Mouse (Mus musculus) T-cell, adult 2 months (primary cell): ENCODE data around the gene Rpusd3.

Source experiments
- DNase-seq: peaks from one replicate; pipeline ENCODE4 v3.0.0; 2022; ENCODE audit warnings: low spot score

Rpusd3 gene

DNA sequence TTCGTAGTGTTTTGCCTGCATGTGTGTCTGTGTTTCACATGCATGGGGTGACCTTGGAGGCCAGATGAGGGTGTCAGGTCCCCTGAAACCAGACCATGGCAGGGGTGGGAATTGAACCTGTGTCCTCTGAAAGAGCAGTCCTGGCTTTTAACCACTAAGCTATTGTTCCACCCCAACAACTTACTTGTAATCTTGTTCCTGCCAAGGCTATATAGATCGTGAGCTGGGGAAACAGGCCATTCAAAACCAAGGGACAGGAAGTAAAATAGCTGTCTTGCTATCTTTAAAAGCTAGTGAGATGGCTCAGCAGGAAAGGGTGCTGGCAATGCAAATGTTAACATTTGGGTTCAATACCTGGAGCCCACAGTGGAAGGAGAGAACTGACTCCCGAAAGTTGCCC lies 10.8 kb upstream of the Rpusd3 start:
- DNase-seq = no peak

DNA sequence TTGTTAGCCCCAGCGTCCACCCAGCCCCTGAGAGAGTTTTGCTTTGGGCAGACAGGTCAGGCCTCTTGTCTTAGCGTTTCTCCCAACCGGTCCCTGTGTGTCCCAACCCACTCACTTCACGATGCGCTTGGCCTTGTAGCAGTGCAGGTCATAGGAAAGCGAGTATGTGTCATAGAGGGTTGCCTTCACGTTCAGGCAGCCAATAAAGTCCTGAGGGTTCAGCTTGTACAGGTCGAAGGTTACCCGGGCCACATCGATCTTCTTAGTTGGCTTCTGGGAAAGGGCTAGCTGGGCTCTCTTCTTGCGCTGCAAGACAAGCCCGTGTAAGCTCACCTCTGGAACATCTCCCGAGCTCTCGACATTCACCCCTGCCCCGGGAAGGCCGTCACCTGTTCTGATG lies 8.9 kb upstream of the Rpusd3 start:
- no peak for DNase-seq

DNA sequence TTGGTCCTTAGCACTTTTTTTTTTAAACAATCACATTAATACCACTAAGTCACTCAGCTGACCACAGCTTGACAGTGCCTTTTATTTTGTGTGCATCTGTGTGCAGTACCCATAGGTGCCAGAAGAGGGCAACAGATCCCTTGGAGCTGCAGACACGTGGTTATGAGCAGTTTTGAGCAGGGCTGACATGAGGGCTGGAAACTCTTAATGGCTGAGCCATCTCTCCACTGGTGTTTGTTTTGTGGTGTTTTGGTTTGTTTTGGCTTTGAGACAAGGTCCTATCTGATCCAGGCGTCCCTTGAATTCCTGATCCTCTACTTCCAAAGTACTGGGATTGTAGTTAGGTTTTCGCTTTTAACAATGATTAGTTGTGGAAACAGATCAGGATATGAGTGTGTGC lies 8.3 kb upstream of the Rpusd3 start:
- DNase-seq = peak; percentile 57

GRCm38 (mm10) chr6:113426696-113427095 lies 7.6 kb upstream of the Rpusd3 start:
- no peak for DNase-seq

GRCm38 (mm10) chr6:113424187-113424586 lies 5.0 kb upstream of the Rpusd3 start:
- no peak for DNase-seq

- no peak for DNase-seq
These were observed 3.9 kb upstream of the Rpusd3 start for GRCm38 (mm10) chr6:113423000-113423399.

GRCm38 (mm10) chr6:113418441-113419198 lies 520 bp downstream of the Rpusd3 start:
- DNase-seq = no peak

GRCm38 (mm10) chr6:113416416-113416815 lies 2.7 kb downstream of the Rpusd3 start:
- no peak for DNase-seq

- DNase-seq = no peak
These were observed 9.1 kb downstream of the Rpusd3 start for GRCm38 (mm10) chr6:113410001-113410400.

DNA sequence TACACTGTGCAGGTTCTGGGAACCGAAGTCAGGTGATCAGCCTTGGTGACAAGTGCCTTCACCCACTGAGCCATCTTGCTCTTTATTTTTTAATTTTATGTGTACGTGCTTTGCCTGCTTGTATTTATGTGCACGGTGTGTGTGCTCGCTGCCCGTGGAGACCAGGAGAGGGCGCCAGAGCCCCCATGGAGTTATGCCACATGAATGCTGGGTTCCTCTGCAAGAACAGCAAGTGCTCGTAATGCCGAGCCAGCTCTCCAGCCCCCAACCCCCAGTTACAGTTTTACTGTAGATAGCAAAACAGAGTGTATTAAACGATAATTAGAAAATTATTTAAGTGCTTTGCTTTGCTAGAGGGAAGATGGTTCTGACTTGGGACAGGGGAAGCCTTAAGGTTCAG lies 12.5 kb downstream of the Rpusd3 start:
- no peak for DNase-seq

- DNase-seq = no peak
These were observed 13.7 kb downstream of the Rpusd3 start for GRCm38 (mm10) chr6:113405483-113405882.

- DNase-seq = no peak
These were observed 14.3 kb downstream of the Rpusd3 start for GRCm38 (mm10) chr6:113404649-113405448.

- no peak for DNase-seq
These were observed 17.0 kb downstream of the Rpusd3 start for GRCm38 (mm10) chr6:113402094-113402493.

DNA sequence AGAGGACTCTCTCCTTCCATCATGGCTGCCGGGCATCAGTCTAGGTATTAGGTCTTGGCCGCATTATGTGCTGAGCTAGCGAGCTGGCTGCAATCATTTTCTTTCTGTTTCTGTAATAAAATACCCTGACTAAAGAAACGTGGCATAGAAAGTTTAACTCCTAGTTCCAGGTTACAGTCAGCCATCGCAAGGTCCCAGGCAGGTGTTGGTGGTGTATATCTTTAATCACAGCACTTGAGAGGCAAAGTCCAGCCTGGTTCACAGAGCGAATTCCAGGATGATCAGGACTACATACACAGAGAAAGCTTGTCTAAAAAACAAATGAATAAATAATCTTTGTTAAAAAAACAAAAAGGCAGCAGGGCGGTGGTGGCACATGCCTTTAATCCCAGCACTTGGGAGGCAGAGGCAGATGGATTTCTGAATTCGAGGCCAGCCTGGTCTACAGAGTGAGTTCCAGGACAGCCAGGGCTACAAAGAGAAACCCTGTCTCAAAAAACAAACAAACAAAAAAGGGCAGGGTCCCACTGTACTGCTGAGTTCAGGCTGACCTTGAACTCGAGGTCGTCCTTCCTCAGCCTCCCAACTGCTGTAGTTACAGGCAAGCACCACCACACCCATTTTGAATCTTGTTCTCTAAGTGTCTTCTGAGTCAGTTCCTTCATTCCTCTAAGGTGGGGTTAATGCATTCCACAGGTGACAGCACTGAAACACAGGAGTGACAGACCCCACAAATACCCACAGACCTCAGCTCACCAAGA lies 22.7 kb downstream of the Rpusd3 start:
- no peak for DNase-seq

DNA sequence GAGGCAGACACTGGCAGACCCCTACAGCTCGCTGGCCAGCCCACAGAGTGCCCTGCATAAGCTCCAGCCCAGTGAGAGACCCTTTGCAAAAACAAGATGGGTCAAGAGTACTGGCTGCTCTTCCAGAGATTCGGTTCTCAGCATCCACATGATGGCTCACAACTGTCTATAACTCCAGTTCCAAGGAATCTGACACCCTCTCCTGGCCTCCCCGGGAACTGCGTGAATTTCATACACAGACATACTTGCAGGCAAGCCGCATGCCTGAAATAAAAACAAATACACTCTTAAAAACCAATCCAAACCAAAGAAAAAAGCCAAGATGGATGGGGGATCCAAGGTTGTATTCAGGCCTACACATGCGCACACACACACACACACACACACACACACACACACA lies 23.6 kb downstream of the Rpusd3 start:
- no peak for DNase-seq

- DNase-seq = no peak
These were observed 24.3 kb downstream of the Rpusd3 start for GRCm38 (mm10) chr6:113394811-113395210.

- DNase-seq = no peak
These were observed 25.2 kb downstream of the Rpusd3 start for GRCm38 (mm10) chr6:113393951-113394350.

- no peak for DNase-seq
These were observed 26.6 kb downstream of the Rpusd3 start for GRCm38 (mm10) chr6:113392387-113393071.

GRCm38 (mm10) chr6:113392015-113392386 lies 27.1 kb downstream of the Rpusd3 start:
- no peak for DNase-seq

- no peak for DNase-seq
These were observed 28.4 kb downstream of the Rpusd3 start for GRCm38 (mm10) chr6:113390715-113391114.

DNA sequence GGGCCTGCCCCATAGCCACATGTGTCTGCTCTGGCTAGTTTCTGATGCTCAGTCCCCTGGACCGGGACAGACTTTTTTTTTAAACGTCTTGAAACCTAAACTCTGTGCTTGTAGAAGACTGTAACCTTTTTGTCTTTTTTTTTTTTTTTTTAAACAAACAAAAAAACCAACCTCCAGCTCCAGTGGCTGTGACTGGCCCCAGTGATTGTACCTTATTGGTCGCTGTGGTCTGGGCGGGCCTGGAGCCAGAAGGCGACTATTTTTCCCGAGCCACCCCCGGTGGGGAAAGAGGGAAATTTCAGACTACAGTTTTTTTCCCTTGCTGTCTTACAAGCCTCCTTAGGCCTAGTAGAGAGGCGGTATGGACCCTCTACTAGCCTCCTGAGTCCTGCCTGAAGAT lies 30.2 kb downstream of the Rpusd3 start, which contains the start of gene Ttll3:
TSS of gene Ttll3 (plus strand) at position 301 of the 400 bp plus-strand sequence.
- DNase-seq = no peak

GRCm38 (mm10) chr6:113386025-113386424 lies 33.1 kb downstream of the Rpusd3 start:
- no peak for DNase-seq
